Mouse (Mus musculus) E14TG2a.4 (cell line): ENCODE data around the gene Nfe2l2.
A peak's percentile ranks its signal among the peaks of the same experiment; 100 is the strongest.

Source experiments
- H3K27me3 ChIP-seq: 2 replicates; pipeline ENCODE4 v1.6.1; 2014; ENCODE audit warnings: low read length, control low read depth; ENCODE audit not compliant: insufficient read depth
- H3K36me3 ChIP-seq: 2 replicates; pipeline ENCODE4 v1.6.1; 2014; ENCODE audit warnings: low read length, control low read depth; ENCODE audit not compliant: insufficient read depth
- H3K4me1 ChIP-seq: replicated peaks from 2 replicates; pipeline ENCODE4 v1.6.1; 2014; ENCODE audit warnings: low read depth, low read length, control low read depth
- H3K4me3 ChIP-seq: replicated peaks from 2 replicates; pipeline ENCODE4 v1.5.1; 2014; ENCODE audit warnings: mild to moderate bottlenecking, low read length
- H3K9me3 ChIP-seq: 2 replicates; pipeline ENCODE4 v1.6.1; 2014; ENCODE audit warnings: low read length, control low read depth
- CTCF ChIP-seq: conservative IDR thresholded peaks from 2 replicates; pipeline ENCODE4 v1.5.1; 2014; ENCODE audit warnings: low read length
- NANOG ChIP-seq: IDR thresholded peaks from 2 replicates; pipeline ENCODE4 v1.6.1; 2014; ENCODE audit warnings: borderline replicate concordance, low read length, mixed read lengths
- POU5F1 ChIP-seq: IDR thresholded peaks from 2 replicates; pipeline ENCODE4 v1.6.1; 2014; ENCODE audit warnings: low read length, borderline replicate concordance

The Nfe2l2 gene

GRCm38 (mm10) chr2:75628487-75628886 lies 76.0 kb downstream of the Nfe2l2 start:
- TF ChIP-seq CTCF = no peak
- TF ChIP-seq NANOG = no peak
- TF ChIP-seq POU5F1 = no peak
- Histone ChIP-seq H3K9me3 (no peaks in the 10 kb centered on the region), H3K36me3 (peaks cover 4% of the 10 kb centered on the region; the same call in 1 of the 2 replicates), H3K4me3 (0 out of 2 replicates have a peak overlapping the region, but pooled peaks have one; percentile 29), H3K27me3 (no peaks in the 10 kb centered on the region), H3K4me1 (peaks cover 31% of the 10 kb centered on the region)

- Histone ChIP-seq H3K4me3 (no peak overlapping the region), H3K4me1 (peaks cover 16% of the 10 kb centered on the region), H3K27me3 (no peaks in the 10 kb centered on the region), H3K9me3 (no peaks in the 10 kb centered on the region), H3K36me3 (peaks cover 4% of the 10 kb centered on the region; the same call in 1 of the 2 replicates)
- TF ChIP-seq CTCF = no peak
- no peak for TF ChIP-seq NANOG
- no peak for TF ChIP-seq POU5F1
Observed at GRCm38 (mm10) chr2:75626597-75627440, 77.6 kb downstream of the Nfe2l2 start.
